Mouse (Mus musculus): ENCODE measurements around the gene Qrfp.

DNA sequence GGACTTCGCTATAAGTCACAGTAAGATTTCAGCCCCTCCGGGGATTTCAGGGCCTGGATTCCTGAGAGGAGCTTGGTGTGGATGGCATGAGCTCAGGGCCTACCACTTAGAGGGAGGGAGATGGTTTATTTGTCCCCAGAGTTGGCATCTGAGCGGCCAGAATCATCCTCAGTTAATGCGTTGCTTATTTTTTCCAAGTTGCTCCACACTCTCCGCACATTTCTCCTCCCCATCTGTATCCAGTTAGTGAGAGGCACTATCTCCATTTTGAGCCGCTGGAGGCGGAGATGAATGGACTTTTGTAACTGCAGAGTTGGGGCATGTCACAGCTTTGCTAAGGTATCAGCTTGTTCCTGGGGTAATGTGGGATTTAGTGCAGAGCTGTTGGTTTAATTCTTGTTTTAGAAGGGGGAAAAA, 49.3 kb downstream of the Qrfp start:
- no peak for TF ChIP-seq CHD2 (IDR thresholded peaks at IDR 0.05; ENCODE audit: low read length)
- no peak for TF ChIP-seq POLR2A (IDR thresholded peaks at IDR 0.05; ENCODE audit: control insufficient read depth in 1 of 2, insufficient read depth in 1 of 2, low read depth in 1 of 2, low read length in 2 of 2, poor library complexity in 1 of 2)
- TF ChIP-seq TBP (IDR thresholded peaks at IDR 0.05; ENCODE audit: low read depth, low read length) = no peak
- no peak for TF ChIP-seq MYC (IDR thresholded peaks at IDR 0.05; ENCODE audit: low read depth, low read length)
- TF ChIP-seq ZC3H11A (IDR thresholded peaks at IDR 0.05; ENCODE audit: low read depth, low read length) = no peak
- TF ChIP-seq USF2 (IDR thresholded peaks at IDR 0.05; ENCODE audit: borderline replicate concordance in 1 of 2, insufficient read depth in 1 of 2, low read depth in 1 of 2, low read length in 2 of 2) = no peak
- TF ChIP-seq UBTF (IDR thresholded peaks at IDR 0.05; ENCODE audit: borderline replicate concordance, insufficient read depth, low read depth, low read length) = no peak
